Mouse (Mus musculus) kidney, postnatal 0 days (tissue): ENCODE measurements around the gene Bud23. TPM values are rescaled to one million over a fixed set of nuclear protein-coding genes. Genes with fewer than 3 reads are reported as not detected.

ENCODE experiments used
- ATAC-seq: fragments of 200-750 bp; cut with Nextera tagmentation; replicated peaks from 2 replicates; pipeline ENCODE4 v1.8.0; 2017; ENCODE audit warnings: low read depth, moderate number of reproducible peaks, moderate TSS enrichment, moderate library complexity; ENCODE audit not compliant: low FRiP score
- DNase-seq: peaks from one replicate; pipeline ENCODE4 v3.0.0-alpha.2; 2016; ENCODE audit warnings: low spot score
- H3K27ac ChIP-seq: fragments of 300-500 bp; sonication (generic); 2 replicates; pipeline ENCODE4 v1.5.1; 2014; ENCODE audit warnings: mild to moderate bottlenecking
- H3K27me3 ChIP-seq: fragments of 300-500 bp; sonication (generic); 2 replicates; pipeline ENCODE4 v1.6.1; 2014; ENCODE audit warnings: low read length, mixed read lengths; ENCODE audit not compliant: insufficient read depth
- H3K36me3 ChIP-seq: fragments of 300-500 bp; sonication (generic); 2 replicates; pipeline ENCODE4 v1.6.1; 2014; ENCODE audit warnings: low read length, mixed read lengths; ENCODE audit not compliant: insufficient read depth
- H3K4me1 ChIP-seq: fragments of 300-500 bp; sonication (generic); replicated peaks from 2 replicates; pipeline ENCODE4 v1.6.1; 2014; ENCODE audit warnings: antibody characterized with exemption, low read length, mixed read lengths; ENCODE audit not compliant: insufficient read depth
- H3K4me2 ChIP-seq: fragments of 300-500 bp; sonication (generic); 2 replicates; pipeline ENCODE4 v1.6.1; 2014; ENCODE audit warnings: mild to moderate bottlenecking, low read length, moderate library complexity, mixed read lengths
- H3K4me3 ChIP-seq: fragments of 300-500 bp; sonication (generic); replicated peaks from 2 replicates; pipeline ENCODE4 v1.5.1; 2014; ENCODE audit warnings: low read depth, low read length
- H3K9ac ChIP-seq: fragments of 300-500 bp; sonication (generic); 2 replicates; pipeline ENCODE4 v1.6.1; 2014; ENCODE audit warnings: low read depth, low read length
- H3K9me3 ChIP-seq: fragments of 300-500 bp; sonication (generic); replicated peaks from 2 replicates; pipeline ENCODE4 v1.6.1; 2016; ENCODE audit warnings: low read length, inconsistent platforms, mixed read lengths
- CTCF ChIP-seq: IDR thresholded peaks from 2 replicates; pipeline ENCODE4 v1.5.1; 2016; ENCODE audit warnings: antibody characterized with exemption, low read depth, mild to moderate bottlenecking, moderate library complexity
- WGBS: fragments of 180-500 bp; shearing (Covaris S2); extraction: QIAGEN DNeasy Blood & Tissue Kit; methylation state at CpG from one replicate; pipeline ENCODE4 v1.1.7; 2014; 5-methylcytosine and 5-hydroxymethylcytosine counted together
- polyA plus RNA-seq: library from polyadenylated mRNA; unstranded; fragments of >200 nt; fragmentation: Nextera tagmentation; extraction: Ambion mirVana; gene quantifications from 2 replicates; pipeline ENCODE4 v1.2.1, GENCODE M21; 2015

The Bud23 gene
- polyA plus RNA-seq, 1 experiment from 2014 or later, result 80.4 TPM

DNA sequence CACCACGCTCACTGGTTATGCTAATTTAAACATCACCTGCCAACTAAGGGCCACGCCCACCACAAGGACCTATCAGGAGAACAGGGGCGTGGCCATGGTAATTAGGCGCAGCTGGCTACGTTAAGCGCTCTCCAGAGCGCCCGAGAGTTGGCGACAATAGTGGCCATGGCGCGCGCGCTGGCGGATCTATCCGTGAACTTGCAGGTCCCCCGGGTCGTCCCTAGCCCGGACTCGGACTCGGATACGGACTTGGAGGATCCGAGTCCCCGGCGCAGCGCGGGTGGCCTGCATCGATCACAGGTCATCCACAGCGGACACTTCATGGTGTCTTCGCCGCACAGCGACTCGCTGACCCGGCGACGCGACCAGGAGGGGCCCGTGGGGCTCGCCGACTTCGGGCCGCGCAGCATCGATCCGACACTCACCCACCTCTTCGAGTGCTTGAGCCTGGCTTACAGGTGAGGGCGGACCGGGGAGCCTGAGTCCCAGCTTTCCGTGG lies 42.0 kb upstream of the Bud23 start:
- TF ChIP-seq CTCF, result no peak
- under 1% methylated on average over 48 of the region's 48 CpGs for WGBS
- H3K4me2 ChIP-seq, result peak overlapping the region; percentile 94
- H3K9ac ChIP-seq, result peak overlapping the region; percentile 61
- peaks cover 9% of the 10 kb centered on the region for H3K4me1 ChIP-seq
- no peaks in the 10 kb centered on the region for H3K9me3 ChIP-seq
- no peak overlapping the region for H3K27ac ChIP-seq
- peak; percentile 96 for DNase-seq
- H3K4me3 ChIP-seq, result peak overlapping the region; percentile 55
- ATAC-seq, result peak; percentile 73
- H3K36me3 ChIP-seq, result no peaks in the 10 kb centered on the region
- H3K27me3 ChIP-seq, result 0 out of 2 replicates have a peak, but pooled peaks cover 6% of the 10 kb centered on the region

DNA sequence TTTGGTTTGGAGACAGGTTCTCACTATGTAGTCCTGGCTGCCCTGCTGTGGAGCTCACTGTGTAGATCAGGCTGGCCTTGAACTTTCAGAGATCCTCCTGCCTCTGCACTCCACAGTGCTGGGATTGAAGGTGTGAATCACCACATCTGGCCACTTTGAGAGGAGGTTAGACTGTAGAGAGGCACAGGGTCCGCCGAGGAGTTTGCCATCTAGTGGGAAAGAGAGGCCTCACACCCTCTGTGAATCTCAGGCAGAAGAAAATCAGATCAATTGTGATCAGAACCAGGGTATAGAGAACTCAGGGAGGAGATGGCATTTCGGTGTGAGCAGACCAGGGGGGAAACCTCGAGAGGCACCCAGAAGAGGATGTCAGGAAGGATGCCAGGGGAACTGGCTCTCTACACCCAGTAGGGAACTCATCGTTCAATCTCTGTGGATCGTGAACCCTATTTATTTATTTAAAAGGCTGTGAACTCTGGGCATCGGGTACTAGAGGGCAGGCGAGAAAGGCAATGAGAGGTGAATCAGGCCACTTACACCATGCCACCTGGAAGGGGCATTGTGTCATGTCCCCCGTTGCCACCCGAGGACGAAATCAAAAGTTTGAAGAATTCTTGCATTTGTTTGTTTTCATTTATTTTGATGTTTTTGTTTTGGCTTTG lies 39.4 kb upstream of the Bud23 start:
- Histone ChIP-seq H3K4me1 (peaks cover 9% of the 10 kb centered on the region), H3K4me3 (no peak overlapping the region), H3K9me3 (no peaks in the 10 kb centered on the region), H3K27me3 (0 out of 2 replicates have a peak, but pooled peaks cover 5% of the 10 kb centered on the region), H3K36me3 (no peaks in the 10 kb centered on the region), H3K4me2 (no peak overlapping the region), H3K9ac (no peak overlapping the region), H3K27ac (no peak overlapping the region)
- TF ChIP-seq CTCF, result peak; percentile 69
- 63% methylated on average over 11 of the region's 11 CpGs for WGBS
- DNase-seq (peak; percentile 32), ATAC-seq (no peak)

DNA sequence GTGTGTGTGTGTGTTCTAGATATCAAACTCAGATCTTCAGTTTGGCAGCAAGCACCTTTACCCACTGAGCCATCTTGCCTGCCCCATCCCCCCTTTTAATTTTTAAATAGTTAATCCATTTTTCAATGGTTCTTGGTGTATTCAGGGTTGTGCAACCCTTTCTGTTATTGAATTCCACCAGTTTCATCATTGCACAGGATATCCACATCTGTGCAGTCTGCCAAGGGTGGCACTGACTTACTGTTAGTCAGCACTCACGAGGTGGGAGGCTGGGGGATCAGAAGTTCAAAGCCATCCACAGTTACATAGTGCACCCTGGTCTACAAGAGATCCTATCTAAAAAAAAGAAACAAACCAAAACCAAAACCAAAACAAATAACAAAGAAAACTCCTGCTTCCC lies 36.2 kb upstream of the Bud23 start:
- Histone ChIP-seq H3K27ac (no peak overlapping the region), H3K4me2 (no peak overlapping the region), H3K9me3 (no peaks in the 10 kb centered on the region), H3K4me1 (no peaks in the 10 kb centered on the region), H3K27me3 (no peaks in the 10 kb centered on the region), H3K36me3 (no peaks in the 10 kb centered on the region), H3K4me3 (no peak overlapping the region), H3K9ac (no peak overlapping the region)
- no peak for ATAC-seq
- DNase-seq, result no peak
- no peak for TF ChIP-seq CTCF
- WGBS, result 45% methylated on average over 1 of the region's 1 CpGs

DNA sequence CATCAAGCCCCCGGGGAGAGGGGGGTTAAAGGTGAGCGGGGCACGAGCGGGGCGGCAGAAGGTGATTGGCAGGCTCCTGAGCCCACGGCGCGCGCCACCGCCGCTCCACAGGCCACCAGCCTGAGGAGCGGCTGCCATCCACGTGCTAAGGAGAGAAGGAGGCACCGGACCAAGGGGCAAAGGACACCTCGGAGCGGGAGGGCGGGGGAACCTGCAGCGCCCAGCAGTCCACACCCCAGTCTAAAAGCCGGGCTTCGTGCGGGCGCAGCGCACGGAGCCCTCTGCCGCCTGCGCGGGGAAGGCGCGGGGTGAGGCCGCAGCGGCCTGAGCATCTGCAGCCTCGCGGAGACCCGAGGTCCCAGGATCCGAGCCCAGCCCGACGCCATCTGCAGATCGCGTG lies 24.9 kb upstream of the Bud23 start, which contains the start of gene Mlxipl:
Gene Mlxipl, plus strand, starts transcription at position 238 of the 400 bp plus-strand sequence.
- 2% methylated on average over 39 of the region's 39 CpGs for WGBS
- Histone ChIP-seq H3K27me3 (peaks cover 14% of the 10 kb centered on the region), H3K9ac (no peak within 1 kb of the TSS), H3K4me1 (no peaks in the 10 kb centered on the region), H3K27ac (no peak within 1 kb of the TSS), H3K4me2 (peak within 1 kb of the TSS; percentile 41), H3K4me3 (0 out of 2 replicates have a peak within 1 kb of the TSS, but pooled peaks have one; percentile 7), H3K9me3 (no peaks in the 10 kb centered on the region), H3K36me3 (no peaks in the 10 kb centered on the region)
- DNase-seq, result peak; percentile 13
- peak; percentile 12; the same call in 1 of the 2 replicates for TF ChIP-seq CTCF
- peak; percentile 58 for ATAC-seq

DNA sequence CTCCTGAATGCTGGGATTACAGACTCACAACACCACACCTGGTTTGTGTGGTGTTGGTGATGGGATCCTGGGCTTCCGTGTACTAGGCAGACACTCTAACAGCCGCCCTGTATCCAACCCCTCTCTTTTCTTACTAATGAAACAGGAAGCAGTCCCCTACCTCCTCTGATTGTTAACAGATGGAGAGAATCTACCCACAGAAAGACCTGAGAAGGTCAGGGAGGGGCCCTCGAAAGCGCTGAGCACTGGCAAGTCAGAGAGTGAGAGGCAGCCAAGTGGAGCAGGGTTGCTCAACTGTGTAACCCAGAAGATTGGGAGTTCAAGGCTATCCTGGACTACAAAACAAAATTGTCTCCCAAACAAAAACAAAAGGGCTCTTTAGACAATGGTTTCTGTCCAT lies 22.1 kb upstream of the Bud23 start:
- no peaks in the 10 kb centered on the region for H3K4me1 ChIP-seq
- no peak for TF ChIP-seq CTCF
- no peak for ATAC-seq
- no peak overlapping the region for H3K9ac ChIP-seq
- WGBS, result 26% methylated on average over 4 of the region's 4 CpGs
- DNase-seq, result no peak
- H3K36me3 ChIP-seq, result no peaks in the 10 kb centered on the region
- H3K9me3 ChIP-seq, result no peaks in the 10 kb centered on the region
- no peak overlapping the region for H3K4me3 ChIP-seq
- no peak overlapping the region for H3K27ac ChIP-seq
- no peak overlapping the region for H3K4me2 ChIP-seq
- peaks cover 14% of the 10 kb centered on the region for H3K27me3 ChIP-seq

DNA sequence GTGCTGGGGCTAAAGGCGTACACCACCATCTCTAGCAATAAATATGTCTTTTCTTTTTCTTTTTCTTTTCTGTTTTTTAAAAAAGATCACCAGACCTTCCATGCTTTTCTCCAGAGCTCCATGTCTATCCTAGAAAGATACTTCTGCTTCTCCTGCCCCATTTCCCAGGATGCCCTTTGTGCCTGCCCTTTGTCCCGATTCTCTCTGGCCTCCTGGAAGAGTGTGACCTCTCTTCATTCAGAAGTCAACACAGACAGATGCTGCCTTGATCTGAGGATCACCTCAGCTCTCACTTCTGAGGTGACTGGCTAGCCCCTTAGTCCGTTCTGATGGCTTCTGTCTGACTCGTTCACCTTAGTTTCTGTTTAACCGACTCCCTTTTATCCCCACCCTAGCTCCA lies 15.8 kb upstream of the Bud23 start:
- 87% methylated on average over 5 of the region's 5 CpGs for WGBS

More for the DNA sequence above, 15.8 kb upstream of the Bud23 start:
- H3K4me2 ChIP-seq, result no peak overlapping the region
- no peak overlapping the region for H3K27ac ChIP-seq
- no peak overlapping the region for H3K4me3 ChIP-seq
- H3K4me1 ChIP-seq, result no peaks in the 10 kb centered on the region
- DNase-seq (no peak), ATAC-seq (no peak)
- H3K27me3 ChIP-seq, result no peaks in the 10 kb centered on the region
- no peak for TF ChIP-seq CTCF
- no peak overlapping the region for H3K9ac ChIP-seq
- no peaks in the 10 kb centered on the region for H3K9me3 ChIP-seq
- H3K36me3 ChIP-seq, result no peaks in the 10 kb centered on the region
